Mouse (Mus musculus) ovary, postnatal 14 days (tissue): Measurements from ENCODE around the gene Dync1li2.

Experiments used
- DNase-seq: peaks from one replicate; pipeline ENCODE4 v3.0.0; 2022; ENCODE audit warnings: low spot score

The Dync1li2 gene

DNA sequence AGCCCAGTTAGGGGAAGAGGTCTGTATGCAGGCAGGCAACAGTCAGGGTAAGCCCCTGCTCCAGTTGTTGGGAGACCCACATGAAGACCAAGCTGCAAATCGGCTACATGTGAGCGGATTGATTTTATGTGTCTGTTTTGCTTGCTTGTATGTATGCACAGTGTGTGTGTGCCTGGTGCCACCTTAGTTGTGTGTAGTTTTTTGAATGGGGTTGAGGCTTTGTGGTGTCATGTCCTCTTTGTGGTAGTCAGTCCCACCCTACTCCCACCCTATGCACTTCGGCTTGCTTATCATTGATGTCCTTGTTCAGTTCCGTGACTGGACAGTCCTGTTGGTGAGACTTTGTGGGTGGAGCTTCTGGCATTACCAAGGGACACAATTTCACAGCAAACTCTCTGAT lies 29.1 kb downstream of the Dync1li2 start:
- no peak for DNase-seq

DNA sequence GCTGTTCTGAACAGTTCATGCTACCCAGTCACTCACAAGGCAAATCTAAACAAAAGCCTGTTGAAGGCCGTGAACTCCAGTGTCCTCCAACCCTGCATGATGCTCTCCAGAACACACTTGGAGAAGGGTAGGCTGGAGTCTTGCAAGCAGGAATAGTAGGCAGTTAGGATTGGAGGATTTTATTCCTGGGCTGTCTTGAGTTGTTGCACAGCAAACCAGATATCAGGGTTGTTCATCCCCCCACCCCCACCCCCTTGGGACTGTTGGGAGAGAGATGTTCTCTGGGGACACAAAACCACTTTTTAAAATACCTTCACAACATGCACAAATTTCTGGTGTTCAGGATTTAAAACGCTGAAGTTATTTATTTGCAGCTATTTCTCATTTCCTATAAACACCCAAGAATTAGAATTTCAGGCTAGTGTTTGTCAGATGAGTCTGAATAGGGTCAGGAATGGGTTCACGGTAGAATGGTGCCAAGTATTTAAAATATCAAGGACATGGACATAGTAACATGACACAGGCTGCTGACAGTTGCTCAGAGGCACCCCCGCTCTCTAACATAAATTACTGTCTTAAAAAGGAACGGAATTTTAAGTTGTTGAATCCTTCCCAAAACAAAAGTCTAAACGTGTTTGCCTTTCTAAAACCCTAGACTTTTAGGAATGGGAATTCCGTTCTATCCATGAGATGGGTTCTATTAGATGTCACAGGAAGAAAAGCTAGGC lies 29.9 kb downstream of the Dync1li2 start:
- DNase-seq: no peak

DNA sequence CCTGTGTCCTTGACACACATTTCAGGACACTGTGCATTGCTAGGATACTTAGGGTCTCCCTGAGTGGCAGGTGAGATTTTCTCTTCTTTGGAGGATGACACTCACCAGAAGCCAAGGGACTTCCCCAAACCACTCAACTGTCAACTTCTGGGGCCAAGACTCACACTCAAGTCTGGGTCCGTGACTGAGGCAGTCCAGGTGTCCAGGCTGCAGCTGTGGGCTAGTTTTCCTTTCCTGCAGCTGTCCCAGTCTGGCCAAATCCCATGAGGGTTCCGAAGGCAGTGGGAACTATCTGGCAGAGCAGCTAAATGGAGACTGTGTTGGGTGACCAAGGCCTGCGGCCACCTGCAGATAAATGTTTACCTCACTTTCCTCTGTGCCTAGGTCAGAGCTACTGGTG lies 30.9 kb downstream of the Dync1li2 start:
- DNase-seq: no peak

DNA sequence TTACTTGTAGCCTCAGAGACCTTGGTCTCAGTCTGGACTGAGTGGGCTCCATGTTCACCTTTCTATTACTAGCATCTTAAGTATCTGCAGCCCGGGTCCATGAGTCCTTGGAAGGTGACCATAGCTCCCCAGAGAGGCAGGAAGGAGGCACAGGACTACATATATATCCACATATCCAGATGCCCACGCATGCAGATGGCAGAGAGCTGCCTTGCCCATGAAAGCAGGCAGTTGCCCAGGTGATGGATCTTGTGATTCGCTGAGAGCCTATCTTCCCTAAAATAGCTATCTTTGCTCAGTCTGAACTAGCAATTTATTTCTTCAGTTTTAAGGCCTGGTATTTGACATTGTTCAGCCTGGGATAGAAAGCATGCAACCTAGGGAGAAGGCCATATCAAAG lies 31.4 kb downstream of the Dync1li2 start:
- no peak for DNase-seq

DNA sequence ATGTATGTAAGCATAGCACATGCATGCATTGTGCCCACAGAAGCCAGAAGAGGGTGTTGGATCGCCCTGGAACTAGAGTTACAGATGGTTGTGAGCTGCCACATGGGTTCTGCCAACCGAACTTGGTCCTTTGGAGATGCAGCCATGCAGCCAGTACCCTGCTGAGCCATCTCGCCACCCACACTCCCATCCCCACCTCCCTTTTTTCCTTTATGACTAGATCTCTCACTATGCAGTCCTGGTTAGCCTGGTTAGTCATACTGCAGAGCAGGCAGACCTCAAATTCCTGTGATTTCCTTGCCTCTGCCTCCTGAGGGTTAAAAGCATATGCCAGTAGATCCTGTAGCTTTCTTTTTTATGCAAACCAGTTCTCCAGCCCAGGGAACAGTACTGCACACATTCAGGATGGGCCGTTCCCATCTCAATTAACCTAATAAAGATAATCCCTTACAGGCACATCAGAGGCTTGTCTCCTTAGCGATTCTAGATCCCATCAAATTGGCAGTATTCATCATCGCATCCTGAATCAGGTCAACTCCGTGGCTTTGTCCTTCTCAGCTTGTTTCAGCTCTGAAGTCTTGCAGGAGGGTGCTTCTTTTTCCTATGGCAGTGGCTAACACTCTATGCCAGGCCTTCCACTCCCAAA lies 32.1 kb downstream of the Dync1li2 start:
- no peak for DNase-seq

DNA sequence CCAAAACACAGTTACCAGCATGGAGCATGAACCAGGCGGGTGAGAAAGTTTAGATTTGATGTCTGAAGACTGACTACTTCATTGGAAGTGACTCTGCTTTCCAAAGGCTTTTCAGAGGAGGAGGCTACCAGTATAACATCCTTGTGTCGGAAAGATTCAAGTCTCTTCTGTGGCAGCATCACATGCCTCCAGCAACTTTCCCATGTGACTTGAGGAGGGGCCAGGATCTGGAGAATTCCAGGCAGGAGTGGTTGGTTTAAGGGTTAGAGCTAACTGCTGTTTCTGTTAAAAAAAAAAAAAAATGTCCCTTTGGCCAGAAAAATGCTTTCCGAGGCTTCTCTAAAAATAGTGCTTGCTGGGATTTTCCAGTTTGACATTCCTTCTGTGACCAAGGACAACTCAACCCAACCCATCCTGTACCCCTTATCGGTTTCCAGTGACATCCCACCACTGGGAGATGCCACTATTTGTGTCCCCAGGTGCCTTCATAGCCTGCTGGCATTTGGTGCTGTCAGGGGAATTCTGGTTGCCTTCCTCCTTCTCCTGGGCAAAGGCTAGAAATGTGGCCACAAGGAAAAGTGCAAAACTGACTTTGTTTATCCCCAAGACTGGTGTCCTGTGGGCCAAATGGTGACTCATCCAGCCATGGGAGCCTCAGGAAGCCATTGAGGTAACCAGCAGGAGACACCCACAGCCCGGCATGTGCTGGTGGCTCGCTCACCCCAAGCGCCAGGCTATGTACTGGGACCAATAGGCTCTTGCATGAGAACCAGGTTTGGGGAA lies 34.3 kb downstream of the Dync1li2 start:
- DNase-seq: no peak

DNA sequence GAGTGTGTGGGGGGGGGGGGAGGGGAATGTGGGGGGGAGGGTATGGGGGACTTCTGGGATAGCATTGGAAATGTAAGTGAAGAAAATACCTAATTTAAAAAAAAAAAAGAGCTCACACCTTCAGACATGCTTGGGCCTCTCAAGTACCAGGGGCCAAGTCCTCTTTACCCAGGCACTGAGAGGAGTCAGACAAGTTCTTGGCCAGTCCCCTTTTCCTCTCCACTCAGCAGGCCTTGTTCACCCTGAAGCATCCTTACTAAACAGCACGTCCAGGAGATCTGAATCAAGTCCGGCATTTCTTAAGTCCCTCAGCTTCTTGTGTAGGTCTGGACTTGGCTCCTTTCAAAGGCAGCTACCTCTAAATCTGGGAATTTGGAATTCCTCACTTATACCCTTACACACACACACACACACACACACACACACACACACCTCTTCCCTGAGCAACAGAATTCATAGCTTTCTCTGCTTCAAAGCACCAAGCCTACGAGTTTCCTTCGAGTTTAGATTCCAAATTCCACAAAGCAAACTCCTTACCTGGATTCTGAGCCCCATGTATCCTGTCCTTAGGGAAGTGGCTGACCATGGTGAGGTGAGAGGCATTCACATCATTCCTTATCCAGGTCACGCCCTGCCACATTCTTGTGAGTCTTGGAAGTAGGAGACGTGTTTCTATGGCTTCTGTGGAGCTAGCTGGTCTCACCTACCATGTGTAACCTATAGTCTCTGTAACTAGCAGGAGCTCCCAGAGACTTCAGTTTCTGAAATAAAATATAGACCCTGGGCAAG lies 36.3 kb downstream of the Dync1li2 start:
- no peak for DNase-seq

DNA sequence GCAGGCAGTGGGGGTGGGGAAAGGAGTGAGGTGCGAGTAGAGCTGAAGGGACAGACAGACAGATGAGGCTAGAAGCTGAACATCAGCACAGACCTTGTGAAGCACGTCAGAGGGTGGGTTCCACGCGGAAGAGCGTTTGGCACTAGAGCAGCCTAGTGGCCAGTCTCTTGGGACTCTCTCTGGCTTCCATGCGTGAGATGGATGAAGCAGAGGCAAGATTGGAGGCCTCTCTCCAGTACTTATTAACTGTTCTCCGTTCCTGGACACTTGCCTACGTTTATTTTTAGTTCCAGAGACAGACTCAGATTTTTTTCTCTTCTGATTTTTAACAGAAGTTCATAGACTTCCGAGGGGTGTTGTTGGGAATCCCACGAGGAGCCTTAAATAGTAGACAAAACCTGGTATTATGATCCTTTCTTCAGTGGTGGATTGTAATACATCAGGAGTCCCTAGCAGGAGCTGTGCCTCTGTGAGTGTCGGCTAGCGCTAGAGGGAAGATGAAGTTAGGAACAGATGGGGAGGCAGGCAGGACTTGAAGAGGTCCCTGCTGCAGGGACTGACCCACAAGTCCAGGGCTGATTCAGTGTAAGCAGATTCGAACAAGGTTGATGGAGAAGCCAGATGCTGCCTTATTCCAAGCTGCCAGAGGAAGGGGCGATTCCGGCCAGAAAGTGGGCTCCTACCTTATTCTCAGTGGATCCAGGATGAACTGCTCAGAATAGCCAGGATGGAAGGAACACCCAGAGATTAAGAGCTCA lies 37.2 kb downstream of the Dync1li2 start:
- DNase-seq: no peak

DNA sequence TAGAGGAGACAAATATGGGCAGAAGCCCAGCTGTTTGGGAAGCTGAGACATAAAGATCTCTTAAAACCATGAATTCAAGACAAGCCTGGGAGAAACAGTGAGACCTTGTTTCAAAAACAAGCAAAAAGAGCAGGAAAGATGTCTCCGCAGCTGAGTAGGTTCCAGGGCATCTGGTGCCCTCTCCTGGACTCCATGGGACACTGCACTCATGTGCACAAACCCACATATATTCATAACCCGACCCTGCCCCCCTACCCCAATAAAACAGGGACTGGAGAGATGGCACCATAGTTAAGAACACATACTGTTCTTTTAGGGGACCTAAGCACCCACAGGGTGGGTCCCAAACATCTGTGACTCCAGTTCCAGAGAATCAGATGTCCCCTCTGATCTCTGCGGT lies 39.3 kb downstream of the Dync1li2 start:
- DNase-seq: no peak

DNA sequence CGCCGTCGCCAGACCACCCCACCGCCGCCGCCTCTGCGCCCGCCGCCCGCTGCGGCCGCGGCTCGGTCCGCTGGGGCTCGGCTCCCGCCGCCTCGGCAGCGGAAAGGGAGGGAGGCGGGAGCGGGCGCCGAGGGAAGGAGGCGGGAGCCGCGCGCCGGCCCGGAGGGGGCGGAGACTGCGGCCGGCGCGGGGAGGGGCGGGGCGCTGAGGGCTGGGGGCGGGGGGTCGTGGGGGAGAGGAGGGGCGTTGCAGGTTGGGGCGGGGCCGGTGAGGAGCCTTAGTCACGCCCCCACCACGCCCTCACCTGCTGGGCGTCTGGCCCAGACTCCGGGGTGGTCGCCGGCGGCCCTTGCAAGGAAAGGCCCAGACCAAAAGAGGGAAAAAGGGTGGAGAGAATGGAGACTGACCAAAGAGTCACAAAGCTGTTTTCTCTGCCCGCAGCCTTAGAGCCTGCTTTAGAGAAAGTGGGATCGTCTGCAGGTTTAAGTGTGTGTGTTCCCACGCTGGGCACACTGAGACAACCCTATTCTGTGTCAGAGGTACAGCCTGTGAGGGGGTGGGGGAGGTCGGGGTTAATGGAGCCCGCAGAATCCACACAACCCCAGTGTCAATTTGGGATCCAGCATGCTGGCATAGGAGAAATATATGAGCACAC lies 47.0 kb downstream of the Dync1li2 start, which contains the start of gene Cmtm4:
Gene Cmtm4 (minus strand): TSS at position 105 of the 655 bp plus-strand sequence.
- DNase-seq: peak; percentile 53

DNA sequence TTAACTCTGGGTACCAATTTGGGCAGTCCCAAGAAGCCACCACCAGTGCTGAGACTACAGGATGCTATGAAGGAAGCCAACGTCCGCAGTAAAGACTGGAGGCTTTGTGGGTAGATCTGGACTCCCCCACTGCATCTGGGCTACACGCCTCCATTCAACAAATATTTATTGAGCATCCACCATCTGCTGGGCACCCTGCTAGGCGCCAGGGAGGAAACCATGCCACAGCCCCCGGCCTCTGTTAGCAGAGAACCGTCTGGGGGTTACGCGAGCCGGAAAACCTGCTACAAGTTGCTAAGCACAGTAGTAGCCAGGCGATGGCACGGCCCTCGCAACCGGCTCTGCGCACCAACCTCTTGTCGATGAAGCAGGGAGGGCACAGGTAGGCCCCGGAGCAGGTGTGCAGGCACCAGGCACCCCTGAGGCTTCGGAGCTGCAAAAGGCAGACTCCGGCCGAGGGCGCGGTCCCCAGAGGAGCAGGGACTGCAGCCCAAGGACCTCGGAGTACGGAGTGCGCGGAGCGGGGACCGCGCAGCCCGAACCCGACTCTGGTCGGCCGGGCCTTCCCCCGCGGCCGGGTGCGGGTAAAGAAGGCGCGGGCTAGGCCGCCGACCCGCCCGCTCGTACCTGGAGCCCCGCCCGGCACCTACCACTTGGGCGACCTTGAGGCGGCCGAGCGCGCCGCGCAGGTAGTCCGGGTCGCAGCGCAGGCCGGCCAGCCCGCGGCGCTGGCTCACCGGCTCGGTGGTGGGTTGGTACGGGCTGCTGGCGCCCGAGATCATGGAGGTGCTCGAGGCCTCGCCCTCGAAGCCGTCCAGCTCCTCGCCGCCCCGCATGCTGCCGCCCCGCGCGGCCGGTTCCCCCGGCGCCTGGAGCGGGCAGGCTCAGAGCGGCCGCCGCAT lies 47.8 kb downstream of the Dync1li2 start:
- DNase-seq: peak; percentile 25

DNA sequence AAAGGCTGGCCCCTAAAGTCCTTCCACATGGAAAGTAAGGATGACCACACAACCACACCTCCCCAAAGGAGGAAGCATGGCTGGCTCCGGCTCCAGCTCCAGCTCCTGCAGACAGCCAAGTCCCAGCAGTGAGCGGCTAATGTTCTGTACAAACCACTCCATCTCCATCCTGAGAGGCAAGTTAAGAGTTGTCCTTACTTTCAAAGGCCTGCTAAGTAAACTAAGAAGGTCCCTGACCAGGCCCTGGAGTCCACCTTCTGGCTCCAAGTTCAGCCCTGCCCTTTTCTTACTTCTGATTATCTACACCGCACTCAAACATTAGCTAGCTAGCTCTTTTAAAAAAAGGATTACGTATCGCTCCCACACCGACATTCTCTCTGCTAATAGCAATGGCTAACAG lies 49.1 kb downstream of the Dync1li2 start:
- no peak for DNase-seq

DNA sequence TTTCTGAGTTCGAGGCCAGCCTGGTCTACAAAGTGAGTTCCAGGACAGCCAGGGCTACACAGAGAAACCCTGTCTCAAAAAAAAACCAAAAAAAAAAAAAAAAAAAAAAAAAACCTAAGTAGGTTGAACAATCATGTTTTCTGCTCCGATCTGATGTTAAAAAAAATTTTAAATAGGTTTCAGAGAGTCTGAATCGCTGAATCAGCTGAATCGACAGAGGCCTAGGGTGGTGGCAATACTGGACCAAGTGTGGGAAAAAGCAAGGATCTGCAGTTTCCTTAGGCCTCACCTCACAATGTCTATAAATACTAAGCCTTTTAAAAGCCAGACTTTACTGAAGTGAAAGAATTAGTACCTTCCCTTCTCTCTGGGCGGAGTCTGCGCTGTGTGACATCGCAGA lies 49.7 kb downstream of the Dync1li2 start:
- DNase-seq: no peak

DNA sequence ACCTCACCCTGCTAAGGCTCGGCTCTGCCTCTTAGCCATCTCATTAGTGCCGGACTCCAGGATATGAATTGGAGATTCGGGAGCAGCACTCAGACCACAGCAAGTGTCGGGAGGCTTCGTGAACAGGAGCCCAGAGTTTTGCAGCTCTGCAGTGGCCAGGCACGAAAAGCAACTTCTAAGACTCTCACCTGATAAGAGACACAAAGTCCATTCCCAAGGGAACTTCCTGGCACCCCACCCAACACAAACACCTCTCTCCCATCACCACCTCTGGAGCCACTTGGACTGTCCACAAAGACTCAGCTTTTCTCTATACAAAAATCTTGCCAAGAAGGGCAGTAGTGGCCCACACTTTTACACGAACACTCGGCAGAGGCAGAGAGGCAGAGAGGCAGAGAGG lies 52.6 kb downstream of the Dync1li2 start:
- no peak for DNase-seq

DNA sequence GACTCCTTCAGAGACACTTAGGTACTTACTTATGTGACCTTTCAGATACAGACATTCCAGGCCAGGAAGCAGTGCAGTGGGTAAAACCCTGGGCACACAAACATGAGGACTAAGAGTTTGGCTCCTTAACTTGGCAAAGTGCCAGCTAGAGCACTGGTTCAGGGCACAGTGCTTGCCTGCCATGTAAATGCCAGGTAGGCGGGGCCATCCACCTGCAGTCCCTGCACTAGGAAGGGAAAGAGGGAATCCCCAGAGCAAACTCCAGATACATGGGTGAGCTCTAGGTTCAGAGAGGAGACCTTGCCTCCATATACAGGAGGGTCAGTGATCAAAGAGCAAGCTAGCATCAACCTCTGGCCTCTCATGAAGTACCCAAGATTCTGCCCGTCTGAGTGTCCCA lies 54.9 kb downstream of the Dync1li2 start:
- no peak for DNase-seq

DNA sequence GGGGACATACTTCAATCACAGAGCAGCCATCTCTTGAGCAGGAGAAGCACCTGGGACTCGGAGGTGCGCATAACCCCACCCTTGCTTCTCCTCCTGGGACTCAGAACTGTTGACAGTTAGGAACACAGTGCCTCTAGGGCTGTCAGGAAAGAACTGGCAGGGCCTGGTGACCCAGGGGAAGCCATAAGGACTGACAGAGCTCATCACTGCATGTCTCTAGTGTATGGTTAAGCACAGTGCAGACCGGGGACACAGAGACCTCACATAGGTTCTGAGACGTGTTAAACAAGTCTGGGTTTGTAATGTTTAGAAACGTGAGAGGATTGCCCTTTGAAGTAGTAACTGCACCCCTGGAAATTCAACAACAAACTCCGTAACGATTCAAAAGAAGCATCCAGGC lies 55.3 kb downstream of the Dync1li2 start:
- no peak for DNase-seq

DNA sequence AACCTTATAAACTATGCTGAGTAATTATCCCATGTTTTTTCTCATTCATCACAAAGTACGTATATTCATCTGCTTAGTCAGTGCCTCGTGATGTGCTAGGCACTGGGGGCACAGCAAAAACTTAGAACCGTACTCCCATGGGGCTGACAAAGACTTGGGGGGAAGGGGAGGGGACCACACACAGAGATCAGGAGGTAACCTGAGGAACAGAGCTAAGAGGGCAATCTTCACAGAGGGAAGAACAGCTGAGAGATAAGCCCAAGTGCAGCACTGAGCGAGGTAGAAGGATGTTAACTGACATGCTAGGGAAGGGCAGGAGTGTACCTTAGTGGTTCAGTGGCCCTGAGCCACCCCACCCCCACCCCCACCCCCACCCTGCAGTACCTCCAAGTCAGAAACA lies 56.2 kb downstream of the Dync1li2 start:
- DNase-seq: no peak

DNA sequence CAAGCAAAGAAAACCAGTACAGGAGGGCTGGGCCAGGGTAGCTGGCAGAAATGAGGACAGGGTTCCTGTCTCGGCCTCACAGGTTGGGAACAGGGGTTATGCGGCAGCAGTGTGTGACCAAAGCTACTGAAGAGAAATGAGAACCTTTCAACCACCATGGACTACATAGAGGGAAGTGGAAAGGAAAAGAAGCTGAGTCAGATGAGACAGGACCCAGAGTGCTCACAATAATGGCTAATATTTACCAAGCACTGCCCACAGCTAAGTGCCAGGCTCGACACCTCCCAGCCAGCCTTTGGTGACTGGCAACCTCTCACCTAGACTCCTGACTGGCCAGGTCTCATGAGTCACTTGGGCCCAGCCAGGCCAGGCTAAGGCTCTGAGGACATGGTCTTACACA lies 58.9 kb downstream of the Dync1li2 start:
- DNase-seq: no peak

DNA sequence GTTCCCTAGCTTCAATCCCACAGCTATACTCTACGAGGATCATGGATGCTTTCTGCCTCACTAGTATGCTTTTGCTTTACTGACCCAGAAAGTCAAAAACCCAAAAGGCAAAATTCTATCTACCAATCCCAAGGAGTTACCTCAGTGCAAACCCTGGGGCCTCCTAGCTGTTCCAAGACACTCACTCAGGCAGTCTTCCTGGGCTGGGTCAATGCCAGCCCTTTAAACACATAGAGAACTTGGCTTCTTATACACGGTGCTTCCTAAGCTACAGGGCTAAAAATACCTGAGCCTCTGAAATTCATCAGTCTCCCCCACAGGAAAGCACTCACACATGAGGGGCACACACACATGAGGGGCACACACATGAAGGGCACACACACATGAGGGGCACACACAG lies 59.6 kb downstream of the Dync1li2 start:
- DNase-seq: no peak

DNA sequence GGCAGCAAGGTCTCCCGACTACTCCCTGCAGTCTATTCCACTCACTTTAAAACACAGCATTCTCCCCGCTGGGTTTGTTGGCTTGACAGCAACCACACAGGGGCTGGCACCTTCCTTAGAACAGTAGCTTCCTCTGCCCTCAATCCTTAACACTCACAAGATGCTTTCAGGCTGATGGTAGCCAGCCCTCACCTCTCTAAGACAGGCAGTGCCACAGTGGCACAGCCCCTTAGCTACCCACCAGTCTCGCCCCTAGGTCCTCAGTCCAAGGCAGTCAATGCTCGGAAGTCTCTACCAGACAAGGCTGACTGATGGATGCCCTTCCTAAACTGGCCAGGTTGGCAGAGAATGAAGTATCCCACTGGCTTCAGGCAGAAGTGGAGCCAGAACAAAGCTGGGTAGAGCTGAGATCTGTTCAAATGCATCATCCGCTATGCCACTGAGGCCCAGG lies 61.9 kb downstream of the Dync1li2 start:
- DNase-seq: no peak
